Mouse (Mus musculus) fibroblast of lung, adult 2 months (primary cell): ENCODE data around the gene Fggy.

Experiments
- DNase-seq: peaks from one replicate; pipeline ENCODE4 v3.0.0-alpha.2; 2011; ENCODE audit warnings: low read depth

The Fggy gene

DNA sequence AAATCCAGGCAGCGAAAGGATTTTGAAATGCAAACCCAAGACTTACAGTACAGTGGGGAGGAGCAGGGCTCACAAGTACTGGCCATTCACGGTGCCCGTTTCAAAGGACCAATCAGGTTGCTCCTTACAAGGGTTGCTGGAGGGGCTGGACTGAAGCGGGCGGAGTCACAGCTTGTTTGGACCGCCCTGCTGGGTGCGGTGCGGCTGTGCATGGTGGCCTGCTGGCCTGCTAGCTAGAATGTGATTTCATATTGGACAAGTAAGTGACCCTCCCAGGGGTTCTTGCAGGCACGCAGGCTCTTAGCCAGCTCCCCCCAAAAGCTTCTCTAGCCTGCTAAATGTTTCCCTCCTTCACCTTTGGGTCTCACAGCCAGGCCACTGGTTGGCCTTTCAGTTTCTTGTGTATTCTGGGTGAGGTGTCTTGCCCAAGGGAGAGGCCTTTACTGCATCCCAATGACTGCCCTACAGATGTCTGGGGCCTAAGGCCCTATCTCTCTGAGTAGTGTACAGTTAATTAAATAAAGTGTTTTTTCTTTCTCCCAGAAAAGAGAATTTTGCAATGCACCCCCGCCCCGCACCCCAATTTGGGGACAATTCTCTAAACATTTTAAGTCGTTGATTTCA, at the start of gene Fggy:
Fggy (plus strand) TSS at position 175 of the 624 bp plus-strand sequence.
- DNase-seq: peak; percentile 99

DNA sequence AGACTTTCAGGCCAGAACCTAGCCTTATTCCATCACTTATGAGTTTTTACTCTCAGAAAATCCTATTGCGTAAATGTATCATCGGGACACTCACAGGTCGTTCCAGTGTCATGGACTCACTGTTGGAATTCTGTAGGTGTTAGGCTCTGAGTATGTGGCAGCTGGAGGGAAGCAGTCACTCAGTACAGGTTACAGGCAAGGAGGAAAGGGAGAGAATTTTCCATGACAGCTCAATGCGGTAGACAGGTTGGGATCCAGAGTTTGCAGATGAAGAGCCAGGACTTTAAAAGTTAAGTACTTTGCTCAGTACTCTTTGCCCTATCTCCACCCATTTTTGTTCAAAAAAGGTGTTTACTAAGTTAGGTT, 49.4 kb upstream of the Fggy start:
- DNase-seq: no peak

DNA sequence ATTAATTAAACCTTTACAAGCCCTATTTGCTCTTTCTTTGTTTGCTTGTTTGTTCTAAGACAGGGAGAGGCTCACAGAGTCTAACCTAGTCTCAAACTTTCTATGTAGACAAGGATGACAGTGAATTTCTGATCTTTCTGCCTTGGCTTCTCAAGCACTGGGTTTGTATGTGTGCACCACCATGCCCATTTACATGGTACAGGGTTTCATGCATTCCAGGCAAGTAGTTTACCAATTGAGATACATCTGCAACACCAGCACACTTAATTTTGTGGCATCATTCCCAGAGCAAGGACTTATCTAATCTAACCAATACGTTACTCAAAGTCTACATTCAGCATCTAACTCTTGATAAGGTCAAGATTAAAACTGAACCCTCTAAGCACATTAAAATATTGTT, 38.9 kb upstream of the Fggy start:
- DNase-seq: no peak

DNA sequence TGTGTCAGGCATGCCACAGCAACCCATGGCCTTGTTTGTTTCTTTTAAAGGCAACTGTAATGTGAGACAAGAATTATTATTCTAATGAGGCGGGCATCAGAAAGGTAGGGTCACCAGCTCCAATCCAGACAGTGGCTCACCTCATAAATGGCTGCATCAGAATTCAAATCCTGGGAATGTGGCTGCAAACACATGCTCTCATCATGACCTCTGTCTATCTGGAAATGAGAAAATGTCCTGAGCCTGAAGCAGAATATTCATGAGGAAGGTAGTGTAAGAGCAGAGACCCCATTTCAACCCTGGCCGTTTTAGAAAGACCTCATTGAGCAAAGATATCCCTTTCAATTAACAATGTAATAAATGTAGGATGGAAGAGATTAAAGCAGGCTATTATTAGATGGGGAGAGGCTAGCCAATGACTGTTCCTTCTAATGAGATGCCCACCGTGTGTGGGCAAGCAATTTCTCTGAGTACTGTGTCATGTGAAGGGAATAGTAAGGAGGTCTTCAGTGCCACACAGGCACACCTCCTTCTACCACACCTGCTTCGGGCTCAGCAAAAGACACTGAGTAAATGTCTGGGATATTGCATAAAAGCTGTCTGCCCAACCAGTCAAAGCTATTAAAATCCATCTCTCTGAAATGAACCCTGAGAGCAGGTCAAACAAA, 37.2 kb upstream of the Fggy start:
- DNase-seq: no peak

DNA sequence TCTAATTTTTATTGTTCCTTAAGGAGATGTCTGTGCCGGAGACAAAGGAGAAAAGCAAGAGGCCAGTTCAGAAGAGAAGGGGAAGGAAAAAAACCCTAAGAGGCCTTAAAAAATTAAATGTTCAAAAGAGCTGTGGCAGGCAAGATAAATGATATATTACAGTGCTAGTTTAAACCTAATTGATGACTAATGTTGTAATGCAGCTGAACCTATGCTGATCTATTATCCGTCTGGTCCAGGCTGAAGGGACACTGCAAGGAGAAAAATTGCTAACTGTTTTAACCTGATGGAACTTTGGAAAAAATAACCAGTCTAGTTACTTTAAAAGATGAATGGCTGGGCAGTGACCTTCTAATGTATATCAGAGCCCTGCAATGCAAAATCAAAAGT, 36.7 kb upstream of the Fggy start:
- DNase-seq: no peak

GRCm38 (mm10) chr4:95526588-95526987, 30.7 kb upstream of the Fggy start:
- DNase-seq: no peak

- DNase-seq: no peak
Observed at GRCm38 (mm10) chr4:95530757-95531156, 26.6 kb upstream of the Fggy start.

DNA sequence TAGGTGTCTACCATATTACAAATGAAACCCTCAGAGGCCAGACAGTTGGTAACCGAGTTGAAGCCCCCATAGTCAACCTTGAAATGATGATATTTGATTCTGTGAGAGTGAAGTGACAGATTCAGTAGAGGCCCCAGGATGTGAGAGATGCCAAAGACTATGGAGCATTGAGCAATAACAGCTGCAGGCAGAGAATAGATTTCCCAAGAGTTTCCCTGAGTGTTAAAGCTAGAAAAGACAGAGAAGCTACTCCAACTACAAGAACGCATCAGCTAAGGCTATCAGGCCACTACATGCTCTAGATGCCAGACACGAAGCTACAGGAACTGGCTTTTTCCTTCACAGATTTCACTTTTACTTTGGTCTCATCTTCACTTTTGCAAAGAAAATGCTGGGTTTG, 23.4 kb upstream of the Fggy start:
- DNase-seq: no peak

GRCm38 (mm10) chr4:95541382-95542038, 15.8 kb upstream of the Fggy start:
- no peak for DNase-seq

GRCm38 (mm10) chr4:95542039-95542790, 15.1 kb upstream of the Fggy start:
- DNase-seq: no peak

GRCm38 (mm10) chr4:95543529-95543928, 13.8 kb upstream of the Fggy start:
- DNase-seq: peak; percentile 26

- DNase-seq: peak; percentile 9
Observed at GRCm38 (mm10) chr4:95556663-95557332, 509 bp upstream of the Fggy start.

- DNase-seq: peak; percentile 19
Observed at GRCm38 (mm10) chr4:95558271-95558888, 1.1 kb downstream of the Fggy start.

GRCm38 (mm10) chr4:95571621-95572020, 14.3 kb downstream of the Fggy start:
- no peak for DNase-seq

GRCm38 (mm10) chr4:95573704-95574103, 16.4 kb downstream of the Fggy start:
- no peak for DNase-seq

- DNase-seq: peak; percentile 43
Observed at GRCm38 (mm10) chr4:95575411-95575911, 18.2 kb downstream of the Fggy start.

DNA sequence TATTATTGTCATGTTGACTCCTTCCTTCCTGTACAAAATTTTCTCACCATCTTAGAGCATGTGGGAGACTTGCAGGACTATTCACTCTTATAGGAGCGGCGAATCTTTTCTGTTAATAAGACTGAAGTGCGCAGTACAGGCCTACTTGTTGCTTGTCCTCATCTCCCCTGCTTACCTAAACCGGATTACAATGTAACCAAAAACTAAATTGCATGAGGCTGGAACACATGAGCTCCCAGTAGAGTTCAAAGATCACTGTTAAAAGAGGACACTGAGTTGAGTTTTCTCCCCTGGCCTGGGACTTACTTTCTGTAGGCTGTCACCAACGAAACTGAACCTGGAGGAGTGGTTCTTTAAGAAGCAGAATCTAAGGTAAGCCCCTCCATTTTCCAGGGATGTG, 21.9 kb downstream of the Fggy start:
- no peak for DNase-seq

- no peak for DNase-seq
Observed at GRCm38 (mm10) chr4:95584107-95584762, 26.9 kb downstream of the Fggy start.

- DNase-seq: no peak
Observed at GRCm38 (mm10) chr4:95586274-95587001, 29.1 kb downstream of the Fggy start.

DNA sequence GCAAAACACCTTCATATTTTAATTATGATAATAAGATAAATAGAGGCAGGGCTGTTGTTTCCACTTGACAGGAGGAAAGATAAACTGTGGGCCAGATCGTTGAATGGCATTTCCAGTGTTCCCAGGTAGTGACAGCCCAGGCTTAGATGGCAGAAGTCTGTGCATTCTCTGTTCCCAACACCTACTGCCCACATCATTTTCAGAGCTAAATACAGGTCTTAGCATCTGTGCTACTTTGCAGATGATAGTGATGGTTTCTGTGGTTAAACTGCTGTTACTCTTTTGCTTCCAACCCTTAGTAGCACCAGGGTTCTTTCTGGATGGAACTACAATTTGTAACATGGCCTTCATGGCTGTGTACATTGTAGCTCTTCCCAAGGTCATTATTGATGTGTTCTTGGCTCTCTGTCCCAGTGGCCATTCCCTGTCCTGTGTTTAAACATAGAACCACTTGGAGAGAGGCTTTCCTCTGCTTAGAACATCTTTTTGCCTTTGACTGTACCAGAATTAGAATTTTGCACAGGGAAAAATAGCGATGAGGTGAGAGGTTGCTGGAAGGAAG, 31.5 kb downstream of the Fggy start:
- DNase-seq: no peak
